Mouse (Mus musculus) forebrain, embryonic 14.5 days (tissue): ENCODE measurements around the gene Dock2. TPM values are rescaled to one million over a fixed set of nuclear protein-coding genes. Genes with fewer than 3 reads are reported as not detected.

ENCODE experiments used
- ATAC-seq: fragments of 200-750 bp; cut with Nextera tagmentation; 2 replicates; pipeline ENCODE4 v1.8.0; 2017; ENCODE audit warnings: mild to moderate bottlenecking, moderate library complexity
- DNase-seq: peaks from one replicate; pipeline ENCODE4 v3.0.0-alpha.2; 2015; ENCODE audit warnings: low spot score
- H3K27ac ChIP-seq: fragments of 300-500 bp; sonication (generic); 2 replicates; pipeline ENCODE4 v1.5.1; 2014; ENCODE audit warnings: low read depth, mild to moderate bottlenecking, control low read depth, low read length, moderate library complexity
- H3K27me3 ChIP-seq: fragments of 300-500 bp; sonication (generic); replicated peaks from 2 replicates; pipeline ENCODE4 v1.6.1; 2014; ENCODE audit warnings: low read length, control low read depth, mixed read lengths; ENCODE audit not compliant: control insufficient read depth, insufficient read depth
- H3K36me3 ChIP-seq: fragments of 300-500 bp; sonication (generic); 2 replicates; pipeline ENCODE4 v1.6.1; 2014; ENCODE audit warnings: low read length, control low read depth; ENCODE audit not compliant: control insufficient read depth, insufficient read depth
- H3K4me1 ChIP-seq: fragments of 300-500 bp; sonication (generic); 2 replicates; pipeline ENCODE4 v1.6.1; 2014; ENCODE audit warnings: antibody characterized with exemption, low read length, control low read depth; ENCODE audit not compliant: control insufficient read depth, insufficient read depth
- H3K4me2 ChIP-seq: fragments of 300-500 bp; sonication (generic); 2 replicates; pipeline ENCODE4 v1.6.1; 2014; ENCODE audit warnings: mild to moderate bottlenecking, control low read depth, low read length
- H3K4me3 ChIP-seq: fragments of 300-500 bp; sonication (generic); 2 replicates; pipeline ENCODE4 v1.5.1; 2014; ENCODE audit warnings: low read depth, low read length, control low read depth
- H3K9ac ChIP-seq: fragments of 300-500 bp; sonication (generic); 2 replicates; pipeline ENCODE4 v1.6.1; 2014; ENCODE audit warnings: mild to moderate bottlenecking, low read length, control low read depth, moderate library complexity
- H3K9me3 ChIP-seq: fragments of 300-500 bp; sonication (generic); replicated peaks from 2 replicates; pipeline ENCODE4 v1.6.1; 2016; ENCODE audit warnings: low read length, control low read depth, mixed read lengths; ENCODE audit not compliant: control insufficient read depth
- WGBS: fragments of 180-500 bp; shearing (Covaris S2); extraction: QIAGEN DNeasy Blood & Tissue Kit; methylation state at CpG from one replicate; pipeline ENCODE4 v1.1.7; 2014; 5-methylcytosine and 5-hydroxymethylcytosine counted together
- polyA plus RNA-seq: library from polyadenylated mRNA; unstranded; fragments of >200 nt; fragmentation: Nextera tagmentation; extraction: Ambion mirVana; gene quantifications from 2 replicates; pipeline ENCODE4 v1.2.1, GENCODE M21; 2014

The Dock2 gene
- polyA plus RNA-seq, 1 experiment from 2014 or later: 0.37 TPM

- Histone ChIP-seq H3K36me3 (no peaks in the 10 kb centered on the region), H3K4me1 (no peaks in the 10 kb centered on the region), H3K9ac (no peak overlapping the region), H3K9me3 (no peaks in the 10 kb centered on the region), H3K4me2 (no peak overlapping the region), H3K27me3 (no peaks in the 10 kb centered on the region), H3K27ac (no peak overlapping the region), H3K4me3 (no peak overlapping the region)
- 85% methylated on average over 5 of the region's 5 CpGs for WGBS
- DNase-seq: no peak
- no peak for ATAC-seq
Observed at GRCm38 (mm10) chr11:34713360-34713759, 70.3 kb downstream of the Dock2 start.

- no peak overlapping the region for H3K4me3 ChIP-seq
- H3K27ac ChIP-seq: no peak overlapping the region
- H3K27me3 ChIP-seq: 0 out of 2 replicates have a peak, but pooled peaks cover 3% of the 10 kb centered on the region
- H3K4me1 ChIP-seq: no peaks in the 10 kb centered on the region
- no peak overlapping the region for H3K4me2 ChIP-seq
- no peaks in the 10 kb centered on the region for H3K9me3 ChIP-seq
- ATAC-seq: no peak
- H3K9ac ChIP-seq: no peak overlapping the region
- DNase-seq: no peak
- H3K36me3 ChIP-seq: no peaks in the 10 kb centered on the region
- 89% methylated on average over 11 of the region's 11 CpGs for WGBS
Observed at GRCm38 (mm10) chr11:34708278-34708677, 75.4 kb downstream of the Dock2 start.

- Histone ChIP-seq H3K27ac (no peak overlapping the region), H3K4me3 (no peak overlapping the region), H3K9me3 (no peaks in the 10 kb centered on the region), H3K4me1 (no peaks in the 10 kb centered on the region), H3K36me3 (no peaks in the 10 kb centered on the region), H3K27me3 (0 out of 2 replicates have a peak, but pooled peaks cover 3% of the 10 kb centered on the region), H3K9ac (no peak overlapping the region), H3K4me2 (no peak overlapping the region)
- ATAC-seq (no peak), DNase-seq (no peak)
- WGBS: 93% methylated on average over 5 of the region's 5 CpGs
Observed at GRCm38 (mm10) chr11:34707360-34707759, 76.3 kb downstream of the Dock2 start.

- no peak overlapping the region for H3K4me3 ChIP-seq
- ATAC-seq (no peak), DNase-seq (no peak)
- H3K4me2 ChIP-seq: no peak overlapping the region
- H3K27ac ChIP-seq: no peak overlapping the region
- WGBS: 66% methylated on average over 4 of the region's 4 CpGs
- no peaks in the 10 kb centered on the region for H3K9me3 ChIP-seq
- no peak overlapping the region for H3K9ac ChIP-seq
- H3K27me3 ChIP-seq: 0 out of 2 replicates have a peak, but pooled peaks cover 3% of the 10 kb centered on the region
- no peaks in the 10 kb centered on the region for H3K4me1 ChIP-seq
- H3K36me3 ChIP-seq: no peaks in the 10 kb centered on the region
Observed at GRCm38 (mm10) chr11:34705108-34705446, 78.6 kb downstream of the Dock2 start.

- DNase-seq: peak; percentile 45
- ATAC-seq: peak; percentile 44; the same call in 1 of the 2 replicates
- 63% methylated on average over 8 of the region's 8 CpGs for WGBS
- Histone ChIP-seq H3K4me2 (no peak overlapping the region), H3K27ac (no peak overlapping the region), H3K27me3 (0 out of 2 replicates have a peak, but pooled peaks cover 3% of the 10 kb centered on the region), H3K36me3 (no peaks in the 10 kb centered on the region), H3K4me3 (no peak overlapping the region), H3K4me1 (no peaks in the 10 kb centered on the region), H3K9ac (no peak overlapping the region), H3K9me3 (no peaks in the 10 kb centered on the region)
Observed at GRCm38 (mm10) chr11:34704384-34705107, 79.1 kb downstream of the Dock2 start.

GRCm38 (mm10) chr11:34703851-34704250 is 79.8 kb downstream of the Dock2 start:
- WGBS: 60% methylated on average over 6 of the region's 6 CpGs
- Histone ChIP-seq H3K27me3 (0 out of 2 replicates have a peak, but pooled peaks cover 3% of the 10 kb centered on the region), H3K4me2 (no peak overlapping the region), H3K4me1 (no peaks in the 10 kb centered on the region), H3K4me3 (no peak overlapping the region), H3K27ac (no peak overlapping the region), H3K36me3 (no peaks in the 10 kb centered on the region), H3K9ac (no peak overlapping the region), H3K9me3 (no peaks in the 10 kb centered on the region)
- DNase-seq: peak; percentile 41
- ATAC-seq: peak; percentile 18; the same call in 1 of the 2 replicates

GRCm38 (mm10) chr11:34681790-34682189 is 101.9 kb downstream of the Dock2 start:
- H3K9me3 ChIP-seq: peaks cover 5% of the 10 kb centered on the region; the same call in 1 of the 2 replicates
- H3K4me3 ChIP-seq: no peak overlapping the region
- DNase-seq (peak; percentile 35), ATAC-seq (peak; percentile 23; the same call in 1 of the 2 replicates)
- no peaks in the 10 kb centered on the region for H3K4me1 ChIP-seq
- 53% methylated on average over 8 of the region's 8 CpGs for WGBS
- no peak overlapping the region for H3K4me2 ChIP-seq
- H3K36me3 ChIP-seq: no peaks in the 10 kb centered on the region
- no peaks in the 10 kb centered on the region for H3K27me3 ChIP-seq
- no peak overlapping the region for H3K9ac ChIP-seq
- H3K27ac ChIP-seq: no peak overlapping the region

- Histone ChIP-seq H3K9me3 (peaks cover 13% of the 10 kb centered on the region), H3K4me3 (no peak overlapping the region), H3K27me3 (no peaks in the 10 kb centered on the region), H3K4me1 (no peaks in the 10 kb centered on the region), H3K36me3 (no peaks in the 10 kb centered on the region), H3K9ac (no peak overlapping the region), H3K4me2 (no peak overlapping the region), H3K27ac (no peak overlapping the region)
- ATAC-seq: no peak
- no peak for DNase-seq
- WGBS: 83% methylated on average over 7 of the region's 7 CpGs
Observed at GRCm38 (mm10) chr11:34544631-34545030, 239.1 kb downstream of the Dock2 start.

- no peak for ATAC-seq
- Histone ChIP-seq H3K4me2 (no peak overlapping the region), H3K9me3 (no peaks in the 10 kb centered on the region), H3K27ac (no peak overlapping the region), H3K9ac (no peak overlapping the region), H3K27me3 (no peaks in the 10 kb centered on the region), H3K36me3 (no peaks in the 10 kb centered on the region), H3K4me1 (no peaks in the 10 kb centered on the region), H3K4me3 (no peak overlapping the region)
- WGBS: 93% methylated on average over 10 of the region's 10 CpGs
- DNase-seq: no peak
Observed at GRCm38 (mm10) chr11:34532131-34532530, 251.6 kb downstream of the Dock2 start.
